Mouse (Mus musculus): ENCODE measurements at regions not wholly inside any gene's neighbourhood (a gene's known extent, or its start where the extent isn't known, plus 50 kb on each side); places are given as distances from the start of the nearest gene placed in this dataset.
A peak's percentile ranks its signal among the peaks of the same experiment; 100 is the strongest.

- no peak for DNase-seq
Measured at GRCm38 (mm10) chr3:100401080-100401479, 88.0 kb downstream of the Tent5c start.

- DNase-seq = no peak
Measured at GRCm38 (mm10) chr3:100397491-100397890, 91.6 kb downstream of the Tent5c start.

GRCm38 (mm10) chr3:100394911-100395604, 94.1 kb downstream of the Tent5c start:
- no peak for DNase-seq

GRCm38 (mm10) chr3:100393956-100394355, 95.2 kb downstream of the Tent5c start:
- DNase-seq = no peak

- no peak for DNase-seq
Measured at GRCm38 (mm10) chr3:100382181-100382580, 106.9 kb downstream of the Tent5c start.

GRCm38 (mm10) chr3:100381363-100381762, 107.8 kb downstream of the Tent5c start:
- no peak for DNase-seq

- no peak for DNase-seq
Measured at GRCm38 (mm10) chr3:100376162-100376561, 113.0 kb downstream of the Tent5c start.

GRCm38 (mm10) chr3:100366884-100367840, 122.0 kb downstream of the Tent5c start:
- no peak for DNase-seq

- DNase-seq = no peak
Measured at GRCm38 (mm10) chr3:100366447-100366846, 122.7 kb downstream of the Tent5c start.

GRCm38 (mm10) chr3:100365354-100365945, 123.7 kb downstream of the Tent5c start:
- no peak for DNase-seq

GRCm38 (mm10) chr3:100364706-100365105, 124.4 kb downstream of the Tent5c start:
- DNase-seq = no peak

GRCm38 (mm10) chr3:100362983-100363382, 126.1 kb downstream of the Tent5c start:
- no peak for DNase-seq

- no peak for DNase-seq
Measured at GRCm38 (mm10) chr3:100360019-100360418, 129.1 kb downstream of the Tent5c start.

GRCm38 (mm10) chr3:100359036-100359435, 130.1 kb downstream of the Tent5c start:
- peak; percentile 16 for DNase-seq

- no peak for DNase-seq
Measured at GRCm38 (mm10) chr3:100333478-100333877, 155.6 kb downstream of the Tent5c start.

GRCm38 (mm10) chr3:100318357-100318756, 156.2 kb upstream of the Wdr3 start:
- DNase-seq = no peak

- DNase-seq = no peak
Measured at GRCm38 (mm10) chr3:100287818-100288217, 125.6 kb upstream of the Wdr3 start.

GRCm38 (mm10) chr3:100266976-100267375, 104.8 kb upstream of the Wdr3 start:
- no peak for DNase-seq

GRCm38 (mm10) chr3:100264991-100265390, 102.8 kb upstream of the Wdr3 start:
- DNase-seq = no peak
